Comparison of ENCODE assay signal across 36 mouse cellular contexts in genomic region chr3:96977507-96977906, GRCm38 (mm10). TPM values are rescaled to one million over a fixed set of nuclear protein-coding genes. Genes with fewer than 3 reads are reported as not detected.
"Had no signal": no experiment of that assay in that cellular context is flagged by ENCODE, and none has a peak within 500 bp of the region (broad histone marks: within the 10 kb centered on the region; RNA-seq: fewer than 3 reads in every experiment).

No protein-coding gene starts in this region.

- H3K4me2 ChIP-seq: embryonic facial prominence, embryonic 12.5 days; embryonic facial prominence, embryonic 13.5 days; embryonic facial prominence, embryonic 15.5 days; forebrain, embryonic 12.5 days; forebrain, embryonic 13.5 days had no signal

- H3K4me1 ChIP-seq: embryonic facial prominence, embryonic 12.5 days; embryonic facial prominence, embryonic 15.5 days; forebrain, embryonic 10.5 days; forebrain, embryonic 12.5 days; forebrain, embryonic 13.5 days had no signal

- H3K4me3 ChIP-seq: embryonic facial prominence, embryonic 10.5 days; embryonic facial prominence, embryonic 12.5 days; embryonic facial prominence, embryonic 13.5 days; embryonic facial prominence, embryonic 15.5 days; erythroblast, embryonic 14.5 days; forebrain, embryonic 10.5 days; forebrain, embryonic 12.5 days; forebrain, embryonic 13.5 days; gastrocnemius, adult 2 months; heart, adult 2 months had no signal

- H3K9ac ChIP-seq: embryonic facial prominence, embryonic 12.5 days; embryonic facial prominence, embryonic 13.5 days; embryonic facial prominence, embryonic 15.5 days; forebrain, embryonic 12.5 days; forebrain, embryonic 13.5 days; forebrain, postnatal 0 days had no signal

- ATAC-seq: forebrain, embryonic 13.5 days; forebrain, embryonic 14.5 days; forebrain, embryonic 16.5 days had no signal

- H3K9me3 ChIP-seq: embryonic facial prominence, embryonic 10.5 days; embryonic facial prominence, embryonic 12.5 days; embryonic facial prominence, embryonic 13.5 days; embryonic facial prominence, embryonic 15.5 days; forebrain, embryonic 10.5 days; forebrain, embryonic 12.5 days; forebrain, embryonic 13.5 days had no signal

- DNase-seq: cerebellum, adult 9-10 months; cerebellum, adult 9-11 months; cerebellum, postnatal 10 days; cerebellum, postnatal 14 days; cerebellum, postnatal 25 days; cerebellum, postnatal 36 days; embryo, embryonic 11 days; forebrain, postnatal 0 days; gastrocnemius, adult 2 months; gastrocnemius, postnatal 10 days; gastrocnemius, postnatal 14 days; gastrocnemius, postnatal 25 days; gastrocnemius, postnatal 36 days; heart, adult 11 months; heart, adult 18-20 months; heart, adult 2 months had no signal

- H3K27ac ChIP-seq: embryonic facial prominence, embryonic 10.5 days; embryonic facial prominence, embryonic 12.5 days; embryonic facial prominence, embryonic 13.5 days; embryonic facial prominence, embryonic 15.5 days; forebrain, embryonic 10.5 days; forebrain, embryonic 12.5 days; forebrain, embryonic 13.5 days; gastrocnemius, adult 2 months; heart, adult 2 months had no signal

- H3K27me3 ChIP-seq: embryonic facial prominence, embryonic 12.5 days; embryonic facial prominence, embryonic 13.5 days; embryonic facial prominence, embryonic 15.5 days; forebrain, embryonic 12.5 days; forebrain, embryonic 13.5 days had no signal

- H3K36me3 ChIP-seq: embryonic facial prominence, embryonic 10.5 days; embryonic facial prominence, embryonic 12.5 days; embryonic facial prominence, embryonic 13.5 days; embryonic facial prominence, embryonic 15.5 days; forebrain, embryonic 10.5 days; forebrain, embryonic 12.5 days had no signal

RNA-seq across cellular contexts. Expression of gene Gja8, which starts 51.7 kb away (rescaled TPM):
- total RNA-seq: common myeloid progenitor, adult 5-6 weeks; forebrain, postnatal 0 days; gastrocnemius, adult 18-20 months; gastrocnemius, adult 2 months; gastrocnemius, adult 8-10 months; gastrocnemius, postnatal 10 days; gastrocnemius, postnatal 14 days; gastrocnemius, postnatal 25 days; gastrocnemius, postnatal 36 days; gastrocnemius, postnatal 4 days; granulocyte monocyte progenitor cell, adult 5-6 weeks; heart, adult 18-20 months; heart, adult 2 months had no signal
- polyA plus RNA-seq: cortical plate, adult 2 months; embryonic facial prominence, embryonic 13.5 days; embryonic facial prominence, embryonic 14.5 days; erythroblast, embryonic 14.5 days; forebrain, embryonic 10.5 days; forebrain, embryonic 11.5 days; forebrain, embryonic 12.5 days; forebrain, embryonic 13.5 days; forebrain, embryonic 14.5 days; forebrain, embryonic 16.5 days; frontal cortex, adult 2 months; gonadal fat pad, adult 2 months; heart, adult 2 months had no signal
